Mouse (Mus musculus) kidney, embryonic 16.5 days (tissue): Measurements from ENCODE around the gene Dennd1a. TPM values are rescaled to one million over a fixed set of nuclear protein-coding genes. Genes with fewer than 3 reads are reported as not detected.
A peak's percentile ranks its signal among the peaks of the same experiment; 100 is the strongest.

Experiments used
- ATAC-seq: fragments of 200-750 bp; cut with Nextera tagmentation; 2 replicates; pipeline ENCODE4 v1.8.0; 2017; ENCODE audit warnings: moderate TSS enrichment; ENCODE audit not compliant: low FRiP score, low TSS enrichment
- H3K27ac ChIP-seq: fragments of 300-500 bp; sonication (generic); 2 replicates; pipeline ENCODE4 v1.5.1; 2014; ENCODE audit warnings: low read length
- H3K27me3 ChIP-seq: fragments of 300-500 bp; sonication (generic); 2 replicates; pipeline ENCODE4 v1.6.1; 2014; ENCODE audit warnings: low read length, control low read depth, mixed read lengths; ENCODE audit not compliant: insufficient read depth
- H3K36me3 ChIP-seq: fragments of 300-500 bp; sonication (generic); 2 replicates; pipeline ENCODE4 v1.6.1; 2014; ENCODE audit warnings: low read length, control low read depth, mixed read lengths; ENCODE audit not compliant: insufficient read depth
- H3K4me1 ChIP-seq: fragments of 300-500 bp; sonication (generic); 2 replicates; pipeline ENCODE4 v1.6.1; 2014; ENCODE audit warnings: low read length, control low read depth, mixed read lengths; ENCODE audit not compliant: insufficient read depth
- H3K4me2 ChIP-seq: fragments of 300-500 bp; sonication (generic); replicated peaks from 2 replicates; pipeline ENCODE4 v1.6.1; 2014; ENCODE audit warnings: low read depth, low read length
- H3K4me3 ChIP-seq: fragments of 300-500 bp; sonication (generic); 2 replicates; pipeline ENCODE4 v1.5.1; 2014; ENCODE audit warnings: mild to moderate bottlenecking, low read length
- H3K9ac ChIP-seq: fragments of 300-500 bp; sonication (generic); replicated peaks from 2 replicates; pipeline ENCODE4 v1.6.1; 2014; ENCODE audit warnings: low read length
- H3K9me3 ChIP-seq: fragments of 300-500 bp; sonication (generic); 2 replicates; pipeline ENCODE4 v1.6.1; 2016; ENCODE audit warnings: low read length, control low read depth
- WGBS: fragments of 180-500 bp; shearing (Covaris S2); extraction: QIAGEN DNeasy Blood & Tissue Kit; methylation state at CpG from one replicate; pipeline ENCODE4 v1.1.7; 2014; 5-methylcytosine and 5-hydroxymethylcytosine counted together
- polyA plus RNA-seq: library from polyadenylated mRNA; unstranded; fragments of >200 nt; fragmentation: Nextera tagmentation; extraction: Ambion mirVana; gene quantifications from 2 replicates; pipeline ENCODE4 v1.2.1, GENCODE M21; 2015

Gene Dennd1a
- polyA plus RNA-seq, 1 experiment from 2014 or later, result 14.3 TPM

DNA sequence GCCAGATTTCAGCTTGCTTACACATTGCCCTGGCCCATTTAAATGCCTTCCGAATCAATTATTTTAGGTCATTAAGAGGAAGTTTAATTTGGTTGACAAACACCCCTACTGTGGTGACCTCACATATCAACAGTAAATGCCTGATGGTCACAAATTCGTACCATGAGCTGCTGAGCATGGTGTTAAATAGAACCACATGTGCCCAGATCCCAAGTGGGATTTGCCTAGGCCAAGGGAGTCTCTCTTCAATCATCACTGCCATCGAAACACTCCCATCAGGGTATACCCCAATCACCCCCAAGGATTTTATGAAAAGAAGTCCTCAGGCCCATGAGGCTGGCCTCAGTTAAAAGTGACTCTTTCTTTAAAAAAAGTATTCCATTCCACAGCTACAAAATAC lies 313.0 kb downstream of the Dennd1a start:
- no peaks in the 10 kb centered on the region for H3K36me3 ChIP-seq
- H3K4me1 ChIP-seq, result no peaks in the 10 kb centered on the region
- H3K9me3 ChIP-seq, result no peaks in the 10 kb centered on the region
- no peak overlapping the region for H3K4me3 ChIP-seq
- no peak overlapping the region for H3K4me2 ChIP-seq
- 91% methylated on average over 3 of the region's 3 CpGs for WGBS
- no peak overlapping the region for H3K27ac ChIP-seq
- ATAC-seq, result no peak
- no peaks in the 10 kb centered on the region for H3K27me3 ChIP-seq
- H3K9ac ChIP-seq, result no peak overlapping the region

DNA sequence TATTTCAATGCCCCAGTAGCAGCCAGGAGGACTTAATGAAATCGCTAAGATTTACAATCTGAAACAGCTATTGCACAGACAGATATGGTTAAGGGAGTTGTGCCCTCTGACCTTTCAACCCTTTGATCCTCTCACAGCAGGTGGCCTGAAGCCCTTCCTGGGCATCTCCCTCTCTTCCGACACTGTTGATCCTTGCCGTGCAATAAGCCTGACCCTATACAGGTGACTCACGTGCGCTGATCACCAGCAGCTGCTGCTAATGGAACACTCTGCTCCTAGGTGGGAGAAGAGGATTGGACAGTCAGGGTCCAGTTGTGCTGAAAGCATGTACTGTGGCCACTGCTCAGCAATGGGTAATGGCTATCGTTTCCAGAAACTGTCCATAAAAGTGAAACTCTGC lies 314.6 kb downstream of the Dennd1a start:
- 36% methylated on average over 6 of the region's 6 CpGs for WGBS
- Histone ChIP-seq H3K4me2 (no peak overlapping the region), H3K9ac (no peak overlapping the region), H3K27me3 (no peaks in the 10 kb centered on the region), H3K36me3 (no peaks in the 10 kb centered on the region), H3K4me3 (no peak overlapping the region), H3K9me3 (no peaks in the 10 kb centered on the region), H3K4me1 (no peaks in the 10 kb centered on the region), H3K27ac (no peak overlapping the region)
- ATAC-seq, result 0 out of 2 replicates have a peak, but pooled peaks have one; percentile 27

DNA sequence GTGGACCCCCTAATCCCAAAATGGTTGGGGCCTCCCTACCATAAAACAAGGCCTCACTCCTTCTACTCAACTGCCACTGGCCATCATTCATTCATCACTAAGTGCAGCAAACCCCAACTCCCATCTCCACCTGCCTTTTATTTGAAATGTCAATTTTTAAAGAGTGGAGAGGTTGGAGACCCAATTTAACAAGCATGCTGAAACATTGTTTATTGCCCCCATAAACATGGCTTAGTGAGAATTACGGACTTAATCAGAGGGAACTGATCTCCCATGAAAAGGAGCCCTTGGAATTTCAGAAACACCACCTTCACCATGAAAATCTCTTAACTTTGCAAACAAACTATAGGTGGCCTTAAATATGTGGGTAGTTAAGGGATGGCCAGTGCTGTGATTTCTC lies 315.5 kb downstream of the Dennd1a start:
- no peak overlapping the region for H3K27ac ChIP-seq
- no peak overlapping the region for H3K4me3 ChIP-seq
- no peak overlapping the region for H3K9ac ChIP-seq
- no peak overlapping the region for H3K4me2 ChIP-seq
- H3K4me1 ChIP-seq, result no peaks in the 10 kb centered on the region
- no peaks in the 10 kb centered on the region for H3K9me3 ChIP-seq
- ATAC-seq, result no peak
- 45% methylated on average over 1 of the region's 1 CpGs for WGBS
- no peaks in the 10 kb centered on the region for H3K36me3 ChIP-seq
- no peaks in the 10 kb centered on the region for H3K27me3 ChIP-seq

DNA sequence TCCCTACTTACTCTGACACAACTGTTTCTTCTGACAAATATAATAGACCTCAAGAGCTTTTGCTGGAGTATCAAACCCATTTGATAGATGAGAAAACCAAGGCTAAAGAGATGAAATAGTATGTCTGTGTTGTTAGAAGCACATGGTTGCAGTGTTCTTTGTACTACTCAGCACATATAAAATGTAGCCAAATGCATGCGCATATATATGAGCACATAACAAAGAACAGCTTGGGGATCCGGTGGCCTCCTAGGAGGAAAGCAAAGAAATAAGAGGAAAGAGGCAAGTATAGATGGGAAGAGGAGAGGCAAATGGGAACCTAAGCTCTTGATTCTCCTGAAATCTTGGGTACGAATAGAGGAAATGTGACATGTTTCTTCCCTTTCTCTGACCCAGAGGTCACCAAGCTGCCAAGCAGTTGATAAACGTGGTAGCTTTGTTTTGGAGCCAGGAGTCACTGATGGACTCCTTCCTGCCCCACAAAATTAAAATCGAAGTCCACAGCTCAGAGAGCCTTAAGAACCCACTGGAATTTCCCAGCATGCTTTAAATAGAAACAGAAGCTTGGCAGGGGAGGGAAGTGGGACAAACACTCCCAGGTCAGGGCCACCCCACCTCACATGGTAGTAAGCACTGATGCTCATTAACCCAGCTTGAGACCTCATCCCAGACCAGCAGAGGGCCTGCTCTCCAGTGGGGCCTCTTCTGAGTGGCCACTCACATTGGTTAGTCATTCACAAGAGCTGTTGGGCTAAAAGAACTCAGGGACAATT lies 317.3 kb downstream of the Dennd1a start:
- Histone ChIP-seq H3K4me2 (no peak overlapping the region), H3K9me3 (no peaks in the 10 kb centered on the region), H3K4me3 (no peak overlapping the region), H3K27ac (no peak overlapping the region), H3K36me3 (no peaks in the 10 kb centered on the region), H3K9ac (no peak overlapping the region), H3K27me3 (no peaks in the 10 kb centered on the region), H3K4me1 (no peaks in the 10 kb centered on the region)
- peak; percentile 67; the same call in 1 of the 2 replicates for ATAC-seq
- WGBS, result 44% methylated on average over 5 of the region's 5 CpGs

DNA sequence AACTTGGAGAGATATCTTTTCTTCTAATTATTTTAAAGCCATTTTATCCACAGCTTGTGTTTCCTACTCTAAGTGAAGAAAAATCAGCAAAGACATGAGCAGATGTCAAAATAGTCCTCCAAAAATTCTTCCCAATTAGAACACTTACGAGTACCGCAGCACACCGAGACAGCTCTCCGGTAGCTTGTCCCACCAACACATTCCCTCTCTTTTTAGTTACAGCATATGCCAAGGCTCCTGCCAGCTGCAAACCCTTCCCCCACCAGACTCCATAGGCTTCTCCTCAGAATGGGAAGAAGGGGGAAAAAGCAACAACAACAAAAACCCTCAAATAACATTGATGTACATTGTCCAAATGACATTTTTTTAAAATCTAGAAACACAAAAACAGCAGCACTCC lies 322.7 kb downstream of the Dennd1a start:
- WGBS, result 77% methylated on average over 4 of the region's 4 CpGs
- H3K9me3 ChIP-seq, result no peaks in the 10 kb centered on the region
- 0 out of 2 replicates have a peak, but pooled peaks cover 6% of the 10 kb centered on the region for H3K36me3 ChIP-seq
- H3K4me1 ChIP-seq, result no peaks in the 10 kb centered on the region
- H3K9ac ChIP-seq, result no peak overlapping the region
- no peak for ATAC-seq
- H3K27ac ChIP-seq, result no peak overlapping the region
- no peaks in the 10 kb centered on the region for H3K27me3 ChIP-seq
- H3K4me3 ChIP-seq, result no peak overlapping the region
- no peak overlapping the region for H3K4me2 ChIP-seq

DNA sequence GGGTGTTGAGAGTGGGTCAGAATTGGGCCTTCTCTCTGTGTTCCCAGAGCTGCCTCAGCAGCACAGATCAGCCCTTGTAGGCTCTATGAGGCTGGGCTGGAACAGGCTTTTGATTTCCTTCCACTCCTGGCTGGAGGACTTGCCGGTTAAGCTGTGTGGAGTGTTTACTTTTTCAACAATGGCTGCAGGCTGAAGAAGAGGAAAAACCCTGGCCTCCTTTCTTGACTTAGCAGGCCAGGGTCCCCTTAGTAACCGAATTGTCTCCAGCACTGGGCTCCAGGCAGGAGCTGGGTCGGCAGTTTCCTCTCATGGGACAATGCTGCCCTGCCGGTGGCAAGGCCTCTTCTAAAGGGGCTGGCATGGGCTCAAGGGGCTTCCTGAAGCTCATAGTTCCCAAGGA lies 323.8 kb downstream of the Dennd1a start:
- Histone ChIP-seq H3K4me2 (no peak overlapping the region), H3K36me3 (0 out of 2 replicates have a peak, but pooled peaks cover 6% of the 10 kb centered on the region), H3K9me3 (no peaks in the 10 kb centered on the region), H3K27ac (no peak overlapping the region), H3K9ac (no peak overlapping the region), H3K27me3 (no peaks in the 10 kb centered on the region), H3K4me1 (no peaks in the 10 kb centered on the region), H3K4me3 (no peak overlapping the region)
- WGBS, result 55% methylated on average over 4 of the region's 4 CpGs
- no peak for ATAC-seq

DNA sequence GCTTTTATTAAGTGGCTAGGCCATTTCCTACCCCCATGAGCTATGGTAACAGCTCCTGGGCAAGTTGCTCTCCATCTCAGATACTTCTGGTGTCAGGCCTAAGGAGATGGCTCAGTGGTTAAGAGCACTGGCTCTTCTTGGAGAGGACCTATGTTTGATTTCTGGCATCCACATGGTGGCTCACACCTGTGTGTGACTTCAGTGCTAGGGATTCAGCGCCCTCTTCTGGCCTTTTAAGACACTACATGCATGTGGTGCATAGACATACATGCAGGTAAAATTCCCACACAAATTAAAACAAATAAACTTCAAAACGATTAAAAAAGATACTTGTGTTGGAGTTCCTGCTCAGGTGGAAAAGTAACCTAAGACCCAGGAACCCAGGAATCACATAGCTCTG lies 338.8 kb downstream of the Dennd1a start:
- WGBS, result 36% methylated on average over 2 of the region's 2 CpGs

DNA sequence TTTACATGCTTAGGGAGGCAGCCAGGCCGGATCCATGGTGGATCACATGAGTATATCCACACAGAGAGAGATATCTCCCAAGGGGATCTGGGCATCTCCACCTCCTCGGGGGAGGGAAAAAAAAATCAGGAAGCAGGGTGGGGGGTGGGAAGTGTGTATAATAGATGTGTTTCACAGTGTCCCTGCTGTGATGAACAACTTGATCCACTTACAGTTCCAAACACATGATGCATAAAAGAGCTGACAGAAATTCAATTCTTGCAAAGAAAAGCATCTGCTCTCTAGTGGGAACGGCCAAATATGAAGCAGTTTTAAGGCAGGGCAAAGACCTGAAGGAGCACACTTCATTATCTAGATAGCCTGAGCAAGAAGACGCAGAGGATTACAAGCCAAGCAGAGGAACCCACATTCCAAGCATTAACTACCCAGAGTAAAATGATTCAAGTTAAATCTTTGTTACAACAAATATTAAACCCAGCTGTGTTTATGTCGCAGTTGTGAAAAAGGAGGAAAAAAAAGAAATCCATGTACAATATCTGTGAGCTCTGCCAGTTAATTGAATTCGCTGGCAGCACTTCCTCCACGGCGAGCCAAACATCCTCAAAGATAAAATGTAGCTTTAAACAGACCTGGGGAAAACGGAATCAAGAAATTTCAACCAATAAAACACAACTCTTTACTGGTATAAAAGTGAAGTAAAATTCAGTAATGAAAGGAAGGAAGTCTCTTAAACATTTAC lies 341.4 kb downstream of the Dennd1a start:
- 56% methylated on average over 9 of the region's 9 CpGs for WGBS
- Histone ChIP-seq H3K27me3 (no peaks in the 10 kb centered on the region), H3K4me1 (no peaks in the 10 kb centered on the region), H3K36me3 (no peaks in the 10 kb centered on the region), H3K4me2 (no peak overlapping the region), H3K9me3 (no peaks in the 10 kb centered on the region), H3K4me3 (no peak overlapping the region), H3K27ac (no peak overlapping the region), H3K9ac (no peak overlapping the region)
- no peak for ATAC-seq

More for the DNA sequence above, 338.8 kb downstream of the Dennd1a start:
- no peak for ATAC-seq
- Histone ChIP-seq H3K4me3 (no peak overlapping the region), H3K27ac (no peak overlapping the region), H3K36me3 (no peaks in the 10 kb centered on the region), H3K4me1 (no peaks in the 10 kb centered on the region), H3K9ac (no peak overlapping the region), H3K27me3 (no peaks in the 10 kb centered on the region), H3K4me2 (no peak overlapping the region), H3K9me3 (no peaks in the 10 kb centered on the region)

DNA sequence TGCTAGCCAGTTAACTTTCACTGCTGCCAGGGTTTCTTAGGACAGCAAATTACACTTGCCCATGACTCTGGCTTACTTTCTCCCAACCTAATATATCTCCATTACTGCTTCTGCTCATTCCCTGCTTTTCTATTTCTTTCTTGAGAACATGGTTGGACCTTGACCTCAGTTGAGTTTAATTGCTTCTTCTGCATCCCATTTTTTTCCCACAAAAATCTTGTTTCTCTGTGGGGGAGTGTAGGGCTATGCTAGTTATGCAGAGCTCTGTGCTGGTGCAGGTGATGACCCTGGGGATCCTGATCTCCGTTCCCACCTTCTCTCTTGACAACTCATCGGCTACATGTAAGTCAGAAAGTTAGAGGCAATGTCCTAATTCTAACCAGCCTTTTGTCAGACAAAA lies 344.3 kb downstream of the Dennd1a start:
- no peaks in the 10 kb centered on the region for H3K9me3 ChIP-seq
- ATAC-seq, result no peak
- no peak overlapping the region for H3K9ac ChIP-seq
- H3K36me3 ChIP-seq, result no peaks in the 10 kb centered on the region
- no peaks in the 10 kb centered on the region for H3K4me1 ChIP-seq
- no peak overlapping the region for H3K4me2 ChIP-seq
- no peak overlapping the region for H3K4me3 ChIP-seq
- WGBS, result 70% methylated on average over 2 of the region's 2 CpGs
- no peak overlapping the region for H3K27ac ChIP-seq
- no peaks in the 10 kb centered on the region for H3K27me3 ChIP-seq

DNA sequence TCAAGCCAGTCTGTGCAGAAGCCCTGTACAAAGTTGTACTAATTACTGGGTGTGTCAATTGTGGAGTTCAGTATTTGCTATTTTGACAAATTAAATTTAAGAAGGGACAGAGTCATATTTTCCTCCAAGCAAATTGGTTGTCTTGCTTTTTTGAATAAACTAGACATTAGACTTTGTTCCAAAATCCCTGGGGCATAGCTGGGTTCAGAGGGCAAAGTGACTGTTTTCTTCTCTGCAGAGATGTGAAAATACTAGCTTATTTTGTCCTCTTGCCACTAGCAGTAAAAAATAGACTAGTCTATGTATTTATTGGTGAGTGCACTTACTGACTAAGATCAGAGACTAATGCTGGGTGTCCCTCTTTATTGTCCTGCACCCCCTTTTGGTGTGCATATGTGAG lies 345.4 kb downstream of the Dennd1a start:
- H3K4me3 ChIP-seq, result no peak overlapping the region
- H3K4me1 ChIP-seq, result no peaks in the 10 kb centered on the region
- no peak overlapping the region for H3K9ac ChIP-seq
- H3K4me2 ChIP-seq, result no peak overlapping the region
- no peaks in the 10 kb centered on the region for H3K9me3 ChIP-seq
- no peak for ATAC-seq
- H3K27me3 ChIP-seq, result no peaks in the 10 kb centered on the region
- H3K36me3 ChIP-seq, result no peaks in the 10 kb centered on the region
- no peak overlapping the region for H3K27ac ChIP-seq
